Mouse (Mus musculus) inflammation-experienced regulatory T-cells (primary cell): Measurements from ENCODE around the gene Gm4340. TPM values are rescaled to one million over a fixed set of nuclear protein-coding genes. Genes with fewer than 3 reads are reported as not detected.

Source experiments
- polyA plus RNA-seq, 2 experiments: library from polyadenylated mRNA; unstranded; fragments of 100-300 nt; shearing (Covaris generic); gene quantifications; one replicate each; pipeline ENCODE4 v1.2.1; 2017

Gm4340 gene
- polyA plus RNA-seq, result 1 to 10 TPM in 1 of 2 experiments, not detected in 1; 1.9 TPM

DNA sequence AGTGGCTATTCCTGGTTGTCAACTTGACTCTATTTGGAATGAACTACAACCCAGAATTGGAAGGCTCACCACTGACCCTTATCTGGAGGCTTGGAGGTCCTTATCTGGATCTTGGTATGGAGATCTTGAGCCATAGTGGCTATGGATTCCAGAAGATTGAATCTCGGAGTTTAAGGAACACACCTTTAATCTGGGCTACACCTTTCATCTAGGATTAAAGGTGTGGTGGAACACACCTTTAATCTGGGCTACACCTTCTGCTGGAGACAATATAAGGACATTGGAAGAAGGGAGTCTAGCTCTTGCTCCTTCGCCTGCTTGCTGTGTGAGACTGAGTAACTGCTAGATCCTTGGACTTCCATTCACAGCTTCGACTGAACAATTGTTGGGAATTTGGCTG, at the start of gene Gm4340:
Gm4340 (plus strand) TSS at position 301 of the 400 bp plus-strand sequence.

DNA sequence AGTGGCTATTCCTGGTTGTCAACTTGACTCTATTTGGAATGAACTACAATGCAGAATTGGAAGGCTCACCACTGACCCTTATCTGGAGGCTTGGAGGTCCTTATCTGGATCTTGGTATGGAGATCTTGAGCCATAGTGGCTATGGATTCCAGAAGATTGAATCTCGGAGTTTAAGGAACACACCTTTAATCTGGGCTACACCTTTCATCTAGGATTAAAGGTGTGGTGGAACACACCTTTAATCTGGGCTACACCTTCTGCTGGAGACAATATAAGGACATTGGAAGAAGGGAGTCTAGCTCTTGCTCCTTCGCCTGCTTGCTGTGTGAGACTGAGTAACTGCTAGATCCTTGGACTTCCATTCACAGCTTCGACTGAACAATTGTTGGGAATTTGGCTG, 42.6 kb upstream of the Gm4340 start, which contains the start of gene Gm6763:
Gm6763 (plus strand) TSS at position 301 of the 400 bp plus-strand sequence.

DNA sequence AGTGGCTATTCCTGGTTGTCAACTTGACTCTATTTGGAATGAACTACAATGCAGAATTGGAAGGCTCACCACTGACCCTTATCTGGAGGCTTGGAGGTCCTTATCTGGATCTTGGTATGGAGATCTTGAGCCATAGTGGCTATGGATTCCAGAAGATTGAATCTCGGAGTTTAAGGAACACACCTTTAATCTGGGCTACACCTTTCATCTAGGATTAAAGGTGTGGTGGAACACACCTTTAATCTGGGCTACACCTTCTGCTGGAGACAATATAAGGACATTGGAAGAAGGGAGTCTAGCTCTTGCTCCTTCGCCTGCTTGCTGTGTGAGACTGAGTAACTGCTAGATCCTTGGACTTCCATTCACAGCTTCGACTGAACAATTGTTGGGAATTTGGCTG, 34.1 kb upstream of the Gm4340 start, which contains the start of gene Gm8764:
Gm8764 (plus strand) TSS at position 301 of the 400 bp plus-strand sequence.

DNA sequence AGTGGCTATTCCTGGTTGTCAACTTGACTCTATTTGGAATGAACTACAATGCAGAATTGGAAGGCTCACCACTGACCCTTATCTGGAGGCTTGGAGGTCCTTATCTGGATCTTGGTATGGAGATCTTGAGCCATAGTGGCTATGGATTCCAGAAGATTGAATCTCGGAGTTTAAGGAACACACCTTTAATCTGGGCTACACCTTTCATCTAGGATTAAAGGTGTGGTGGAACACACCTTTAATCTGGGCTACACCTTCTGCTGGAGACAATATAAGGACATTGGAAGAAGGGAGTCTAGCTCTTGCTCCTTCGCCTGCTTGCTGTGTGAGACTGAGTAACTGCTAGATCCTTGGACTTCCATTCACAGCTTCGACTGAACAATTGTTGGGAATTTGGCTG, 25.6 kb upstream of the Gm4340 start, which contains the start of gene Gm21304:
Gm21304 (plus strand) TSS at position 301 of the 400 bp plus-strand sequence.

DNA sequence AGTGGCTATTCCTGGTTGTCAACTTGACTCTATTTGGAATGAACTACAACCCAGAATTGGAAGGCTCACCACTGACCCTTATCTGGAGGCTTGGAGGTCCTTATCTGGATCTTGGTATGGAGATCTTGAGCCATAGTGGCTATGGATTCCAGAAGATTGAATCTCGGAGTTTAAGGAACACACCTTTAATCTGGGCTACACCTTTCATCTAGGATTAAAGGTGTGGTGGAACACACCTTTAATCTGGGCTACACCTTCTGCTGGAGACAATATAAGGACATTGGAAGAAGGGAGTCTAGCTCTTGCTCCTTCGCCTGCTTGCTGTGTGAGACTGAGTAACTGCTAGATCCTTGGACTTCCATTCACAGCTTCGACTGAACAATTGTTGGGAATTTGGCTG, 17.1 kb upstream of the Gm4340 start, which contains the start of gene Gm21312:
Gm21312 (plus strand) TSS at position 301 of the 400 bp plus-strand sequence.

DNA sequence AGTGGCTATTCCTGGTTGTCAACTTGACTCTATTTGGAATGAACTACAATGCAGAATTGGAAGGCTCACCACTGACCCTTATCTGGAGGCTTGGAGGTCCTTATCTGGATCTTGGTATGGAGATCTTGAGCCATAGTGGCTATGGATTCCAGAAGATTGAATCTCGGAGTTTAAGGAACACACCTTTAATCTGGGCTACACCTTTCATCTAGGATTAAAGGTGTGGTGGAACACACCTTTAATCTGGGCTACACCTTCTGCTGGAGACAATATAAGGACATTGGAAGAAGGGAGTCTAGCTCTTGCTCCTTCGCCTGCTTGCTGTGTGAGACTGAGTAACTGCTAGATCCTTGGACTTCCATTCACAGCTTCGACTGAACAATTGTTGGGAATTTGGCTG, 8.6 kb upstream of the Gm4340 start, which contains the start of gene Gm20765:
Gm20765 (plus strand) TSS at position 301 of the 400 bp plus-strand sequence.

Other genes starting within 250 kb of the Gm4340 start
- not detected for gene Gm21293, start 51.1 kb upstream of the Gm4340 start, polyA plus RNA-seq
- gene Gm6763, start 42.5 kb upstream of the Gm4340 start, polyA plus RNA-seq, result not detected
- not detected for gene Gm8764, start 34.0 kb upstream of the Gm4340 start, polyA plus RNA-seq
- not detected for gene Gm21304, start 25.5 kb upstream of the Gm4340 start, polyA plus RNA-seq
- not detected for gene Gm21312, start 17.0 kb upstream of the Gm4340 start, polyA plus RNA-seq
- not detected for gene Gm20765, start 8.5 kb upstream of the Gm4340 start, polyA plus RNA-seq